ENCODE assay signal across 21 mouse cellular contexts in genomic region chr4:107341354-107341753, GRCm38 (mm10). TPM values are rescaled to one million over a fixed set of nuclear protein-coding genes. Genes with fewer than 3 reads are reported as not detected.
A peak's percentile ranks its signal among the peaks of the same experiment; 100 is the strongest.
DNase-seq lines count a peak whose midpoint lies in the region; ATAC-seq lines count a peak whose summit lies in the region.
"Had no signal": no experiment of that assay in that cellular context is flagged by ENCODE, and none has a peak within 500 bp of the region (broad histone marks: within the 10 kb centered on the region; RNA-seq: fewer than 3 reads in every experiment).

No protein-coding gene starts in this region.

- no peaks in the 10 kb centered on the region; the same call in 1 of the 2 replicates for H3K4me1 ChIP-seq in hindbrain, embryonic 14.5 days (replicated peaks; ENCODE audit: control insufficient read depth, insufficient read depth, low read length)
- H3K4me1 ChIP-seq in hindbrain, embryonic 11.5 days (replicated peaks; ENCODE audit: control insufficient read depth, insufficient read depth, low read length): no peaks in the 10 kb centered on the region
- no peaks in the 10 kb centered on the region for H3K4me1 ChIP-seq in midbrain, embryonic 14.5 days (ENCODE audit: control insufficient read depth, insufficient read depth, low read length)
- no peaks in the 10 kb centered on the region for H3K4me1 ChIP-seq in midbrain, embryonic 11.5 days (ENCODE audit: control insufficient read depth, insufficient read depth, low read length)
- H3K4me1 ChIP-seq: heart, embryonic 13.5 days had no signal

- no peaks in the 10 kb centered on the region for H3K9me3 ChIP-seq in hindbrain, embryonic 14.5 days (ENCODE audit: control insufficient read depth, low read length)
- H3K9me3 ChIP-seq in hindbrain, embryonic 11.5 days (ENCODE audit: control insufficient read depth, low read length): no peaks in the 10 kb centered on the region
- no peaks in the 10 kb centered on the region for H3K9me3 ChIP-seq in midbrain, embryonic 14.5 days (ENCODE audit: control insufficient read depth, low read length)
- H3K9me3 ChIP-seq in midbrain, embryonic 11.5 days (ENCODE audit: control insufficient read depth, low read length): no peaks in the 10 kb centered on the region
- H3K9me3 ChIP-seq: G1E; heart, embryonic 13.5 days; midbrain, embryonic 12.5 days had no signal

- peaks cover 21% of the 10 kb centered on the region for H3K36me3 ChIP-seq in hindbrain, embryonic 14.5 days (replicated peaks; ENCODE audit: control insufficient read depth, insufficient read depth)
- no peaks in the 10 kb centered on the region for H3K36me3 ChIP-seq in hindbrain, embryonic 11.5 days (ENCODE audit: control insufficient read depth, insufficient read depth, low read length)
- peaks cover 10% of the 10 kb centered on the region for H3K36me3 ChIP-seq in midbrain, embryonic 14.5 days (ENCODE audit: control insufficient read depth, insufficient read depth, low read length)
- no peaks in the 10 kb centered on the region for H3K36me3 ChIP-seq in midbrain, embryonic 11.5 days (ENCODE audit: control insufficient read depth, insufficient read depth, low read length)

- H3K9ac ChIP-seq in hindbrain, embryonic 14.5 days: no peak overlapping the region
- no peak overlapping the region for H3K9ac ChIP-seq in hindbrain, embryonic 11.5 days (ENCODE audit: low read depth, low read length)
- no peak overlapping the region for H3K9ac ChIP-seq in midbrain, embryonic 14.5 days (replicated peaks; ENCODE audit: low read length)
- no peak overlapping the region for H3K9ac ChIP-seq in midbrain, embryonic 11.5 days (ENCODE audit: low read length)
- H3K9ac ChIP-seq: heart, embryonic 13.5 days; midbrain, embryonic 12.5 days had no signal

- peak; percentile 30 for DNase-seq in hindbrain, embryonic 14.5 days (ENCODE audit: low spot score)
- DNase-seq in hindbrain, embryonic 11.5 days (ENCODE audit: low spot score): no peak
- peak; percentile 44 for DNase-seq in midbrain, embryonic 14.5 days
- no peak for DNase-seq in midbrain, embryonic 11.5 days (ENCODE audit: low spot score, missing footprints)
- peak; percentile 63 for DNase-seq in forelimb bud, embryonic 11.5 days (ENCODE audit: low read depth, low spot score)
- peak; percentile 36 for DNase-seq in mesoderm, embryonic 11.5 days (ENCODE audit: low read depth, low spot score)
- DNase-seq in thymus, postnatal 14 days: no peak
- DNase-seq in adrenal gland, postnatal 14 days: no peak
- DNase-seq: adrenal gland, postnatal 10 days; cerebellum, adult 9-10 months; heart, postnatal 4 days; kidney, adult 2 months; kidney, postnatal 25 days; thymus, postnatal 36 days had no signal

- H3K27me3 ChIP-seq in hindbrain, embryonic 14.5 days (ENCODE audit: control insufficient read depth, insufficient read depth, low read length): no peaks in the 10 kb centered on the region
- no peaks in the 10 kb centered on the region for H3K27me3 ChIP-seq in hindbrain, embryonic 11.5 days (ENCODE audit: control insufficient read depth, insufficient read depth, low read length)
- no peaks in the 10 kb centered on the region for H3K27me3 ChIP-seq in midbrain, embryonic 14.5 days (ENCODE audit: control insufficient read depth, insufficient read depth, low read length)
- no peaks in the 10 kb centered on the region for H3K27me3 ChIP-seq in midbrain, embryonic 11.5 days (ENCODE audit: control insufficient read depth, insufficient read depth, low read length)
- H3K27me3 ChIP-seq: heart, embryonic 13.5 days; midbrain, embryonic 12.5 days had no signal

- WGBS in hindbrain, embryonic 14.5 days: 47% methylated on average over 5 of the region's 5 CpGs
- WGBS in hindbrain, embryonic 11.5 days: 53% methylated on average over 5 of the region's 5 CpGs
- WGBS in midbrain, embryonic 14.5 days: 40% methylated on average over 5 of the region's 5 CpGs
- 52% methylated on average over 5 of the region's 5 CpGs for WGBS in midbrain, embryonic 11.5 days

- ATAC-seq in hindbrain, embryonic 14.5 days (ENCODE audit: low FRiP score): no peak
- no peak for ATAC-seq in hindbrain, embryonic 11.5 days (ENCODE audit: low FRiP score)
- no peak for ATAC-seq in midbrain, embryonic 14.5 days (ENCODE audit: low FRiP score, low TSS enrichment)
- ATAC-seq in midbrain, embryonic 11.5 days (ENCODE audit: low FRiP score): no peak

- H3K4me2 ChIP-seq in hindbrain, embryonic 14.5 days (replicated peaks): no peak overlapping the region
- no peak overlapping the region for H3K4me2 ChIP-seq in hindbrain, embryonic 11.5 days (replicated peaks; ENCODE audit: low read depth, low read length)
- no peak overlapping the region for H3K4me2 ChIP-seq in midbrain, embryonic 14.5 days (ENCODE audit: low read length)
- H3K4me2 ChIP-seq in midbrain, embryonic 11.5 days: no peak overlapping the region
- H3K4me2 ChIP-seq: heart, embryonic 13.5 days; midbrain, embryonic 12.5 days had no signal

- no peak overlapping the region for H3K4me3 ChIP-seq in hindbrain, embryonic 14.5 days (replicated peaks; ENCODE audit: low read length)
- no peak overlapping the region for H3K4me3 ChIP-seq in hindbrain, embryonic 11.5 days (ENCODE audit: low read depth, low read length)
- no peak overlapping the region for H3K4me3 ChIP-seq in midbrain, embryonic 14.5 days (replicated peaks; ENCODE audit: low read depth, low read length)
- H3K4me3 ChIP-seq in midbrain, embryonic 11.5 days (ENCODE audit: low read depth, low read length): no peak overlapping the region
- H3K4me3 ChIP-seq: heart, embryonic 13.5 days; midbrain, embryonic 12.5 days had no signal

- 0 out of 2 replicates have a peak overlapping the region, but pooled peaks have one; percentile 14 for H3K27ac ChIP-seq in hindbrain, embryonic 14.5 days
- H3K27ac ChIP-seq in hindbrain, embryonic 11.5 days (ENCODE audit: low read depth, low read length): no peak overlapping the region
- H3K27ac ChIP-seq in midbrain, embryonic 14.5 days (replicated peaks; ENCODE audit: low read depth, low read length): no peak overlapping the region; the same call in 1 of the 2 replicates
- no peak overlapping the region for H3K27ac ChIP-seq in midbrain, embryonic 11.5 days (ENCODE audit: low read depth, low read length)
- H3K27ac ChIP-seq: heart, embryonic 13.5 days; midbrain, embryonic 12.5 days had no signal

RNA-seq across cellular contexts. Expression of gene Ndc1, which starts 26.2 kb away (rescaled TPM):
- 22.3 and 23.6 TPM in 2 replicates for polyA plus RNA-seq in hindbrain, embryonic 14.5 days (2014; fragmentation: Nextera tagmentation; extraction: Ambion mirVana)
- polyA plus RNA-seq in hindbrain, embryonic 11.5 days (2014; fragmentation: Nextera tagmentation; extraction: Ambion mirVana): 34.2 and 42.8 TPM in 2 replicates
- polyA plus RNA-seq in midbrain, embryonic 14.5 days (2014; fragmentation: Nextera tagmentation; extraction: Ambion mirVana): 16.5 and 23.2 TPM in 2 replicates
- polyA plus RNA-seq in midbrain, embryonic 11.5 days (2014; fragmentation: Nextera tagmentation; extraction: Ambion mirVana): 52.9 and 54.3 TPM in 2 replicates
- 15.1 and 15.9 TPM in 2 replicates for total RNA-seq in adrenal gland, postnatal 14 days (2021)

RNA-seq across cellular contexts. Expression of gene Yipf1, which starts 27.2 kb away (rescaled TPM):
- 65.7 and 69.0 TPM in 2 replicates for polyA plus RNA-seq in hindbrain, embryonic 14.5 days (2014; fragmentation: Nextera tagmentation; extraction: Ambion mirVana)
- polyA plus RNA-seq in hindbrain, embryonic 11.5 days (2014; fragmentation: Nextera tagmentation; extraction: Ambion mirVana): 46.7 and 47.8 TPM in 2 replicates
- polyA plus RNA-seq in midbrain, embryonic 14.5 days (2014; fragmentation: Nextera tagmentation; extraction: Ambion mirVana): 55.2 and 61.9 TPM in 2 replicates
- polyA plus RNA-seq in midbrain, embryonic 11.5 days (2014; fragmentation: Nextera tagmentation; extraction: Ambion mirVana): 36.0 and 40.2 TPM in 2 replicates
- 51.8 and 68.3 TPM in 2 replicates for total RNA-seq in adrenal gland, postnatal 14 days (2021)

RNA-seq across cellular contexts. Expression of gene Dio1, which starts 34.4 kb away (rescaled TPM):
- not detected in 2 replicates for polyA plus RNA-seq in hindbrain, embryonic 14.5 days (2014; fragmentation: Nextera tagmentation; extraction: Ambion mirVana)
- polyA plus RNA-seq in hindbrain, embryonic 11.5 days (2014; fragmentation: Nextera tagmentation; extraction: Ambion mirVana): not detected in 2 replicates
- polyA plus RNA-seq in midbrain, embryonic 14.5 days (2014; fragmentation: Nextera tagmentation; extraction: Ambion mirVana): not detected in 2 replicates
- polyA plus RNA-seq in midbrain, embryonic 11.5 days (2014; fragmentation: Nextera tagmentation; extraction: Ambion mirVana): not detected in 2 replicates
- 0.49 and 12.0 TPM in 2 replicates for total RNA-seq in adrenal gland, postnatal 14 days (2021)
- total RNA-seq: G1E; heart, postnatal 4 days; layer of hippocampus, postnatal 10 days; left cerebral cortex, postnatal 25 days had no signal
- polyA plus RNA-seq: embryonic facial prominence, embryonic 11.5 days; G1E; heart, embryonic 13.5 days; midbrain, embryonic 12.5 days; neural tube, embryonic 14.5 days had no signal

Comparison
In these comparisons a context has a peak if more than half of its experiments do, and no peak if none do; other contexts are left out.
1. DNase-seq: peak in hindbrain, embryonic 14.5 days (single experiment), midbrain, embryonic 14.5 days (single experiment), forelimb bud, embryonic 11.5 days (single experiment) and mesoderm, embryonic 11.5 days (single experiment); none in hindbrain, embryonic 11.5 days (single experiment), midbrain, embryonic 11.5 days (single experiment), thymus, postnatal 14 days (single experiment) and adrenal gland, postnatal 14 days (single experiment).